Mouse (Mus musculus) neural tube, embryonic 13.5 days (tissue): ENCODE measurements at regions not wholly inside any gene's neighbourhood (a gene's known extent, or its start where the extent isn't known, plus 50 kb on each side); places are given as distances from the start of the nearest gene placed in this dataset.
A peak's percentile ranks its signal among the peaks of the same experiment; 100 is the strongest.
"Not testable (repeated sequence)": the region's sequence is repeated elsewhere in the genome, so short reads cannot be mapped to it uniquely, and the experiment has no call there.

Experiments
- ATAC-seq: fragments of 200-750 bp; cut with Nextera tagmentation; 2 replicates; pipeline ENCODE4 v1.8.0; 2017; ENCODE audit warnings: low read depth, mild to moderate bottlenecking, moderate TSS enrichment, moderate library complexity
- H3K27ac ChIP-seq: fragments of 300-500 bp; sonication (generic); replicated peaks from 2 replicates; pipeline ENCODE4 v1.5.1; 2015; ENCODE audit warnings: moderate library complexity, mild to moderate bottlenecking, inconsistent platforms
- H3K27me3 ChIP-seq: fragments of 300-500 bp; sonication (generic); 2 replicates; pipeline ENCODE4 v1.6.1; 2015; ENCODE audit warnings: mild to moderate bottlenecking, inconsistent platforms
- H3K36me3 ChIP-seq: fragments of 300-500 bp; sonication (generic); 2 replicates; pipeline ENCODE4 v1.6.1; 2015; ENCODE audit warnings: mild to moderate bottlenecking, inconsistent platforms
- H3K4me1 ChIP-seq: fragments of 300-500 bp; sonication (generic); replicated peaks from 2 replicates; pipeline ENCODE4 v1.6.1; 2015; ENCODE audit warnings: inconsistent platforms
- H3K4me2 ChIP-seq: fragments of 300-500 bp; sonication (generic); 2 replicates; pipeline ENCODE4 v1.6.1; 2015; ENCODE audit warnings: inconsistent platforms, mild to moderate bottlenecking, moderate library complexity
- H3K4me3 ChIP-seq: fragments of 300-500 bp; sonication (generic); 2 replicates; pipeline ENCODE4 v1.5.1; 2015; ENCODE audit warnings: mild to moderate bottlenecking, inconsistent platforms
- H3K9ac ChIP-seq: fragments of 300-500 bp; sonication (generic); 2 replicates; pipeline ENCODE4 v1.6.1; 2015; ENCODE audit warnings: moderate library complexity, mild to moderate bottlenecking, inconsistent platforms
- H3K9me3 ChIP-seq: fragments of 300-500 bp; sonication (generic); 2 replicates; pipeline ENCODE4 v1.6.1; 2016; ENCODE audit warnings: inconsistent platforms
- WGBS: fragments of 180-500 bp; shearing (Covaris S2); methylation state at CpG from one replicate; pipeline ENCODE4 v1.1.7; 2015; 5-methylcytosine and 5-hydroxymethylcytosine counted together

DNA sequence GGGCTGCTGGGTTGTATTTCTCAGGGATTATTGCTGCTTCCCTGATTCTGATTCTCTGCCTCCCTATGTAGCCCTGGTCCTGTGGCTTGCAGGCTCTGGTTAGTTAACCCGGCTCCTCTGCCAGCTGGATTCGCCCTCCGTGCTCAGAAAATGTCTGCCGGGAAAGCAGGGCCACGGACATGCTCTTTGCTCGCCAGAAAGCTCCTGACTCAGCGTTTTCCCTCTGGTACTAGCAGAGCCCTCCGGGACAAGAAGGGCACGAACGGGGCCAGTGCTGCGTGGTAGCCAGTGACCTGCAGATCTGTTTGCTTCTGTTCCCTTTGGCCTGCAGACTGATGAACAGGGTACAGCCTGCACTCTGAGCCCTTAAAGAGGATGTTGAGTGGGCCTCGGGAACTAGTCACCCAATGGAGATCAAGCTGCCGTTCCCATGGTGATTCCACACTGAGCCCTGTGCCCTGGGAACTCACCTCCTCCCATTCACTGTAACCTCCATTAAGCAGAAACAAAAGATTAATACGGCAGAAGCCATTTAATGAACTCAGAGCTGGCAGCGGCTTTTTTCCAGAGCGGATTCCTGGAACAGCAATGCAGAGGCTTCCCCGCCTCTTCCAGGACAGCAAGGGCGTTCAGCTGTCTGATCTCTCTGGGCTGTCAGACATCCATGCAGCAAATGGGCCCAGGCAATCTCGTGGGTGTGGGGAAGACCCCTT lies 159.9 kb upstream of the Myt1l start:
- peaks cover 28% of the 10 kb centered on the region for H3K4me1 ChIP-seq
- peak overlapping the region; percentile 63 for H3K9ac ChIP-seq
- peak overlapping the region; percentile 54 for H3K4me2 ChIP-seq
- H3K36me3 ChIP-seq: no peaks in the 10 kb centered on the region
- H3K27me3 ChIP-seq: no peaks in the 10 kb centered on the region; the same call in 1 of the 2 replicates
- 3% methylated on average over 19 of the region's 19 CpGs for WGBS
- H3K9me3 ChIP-seq: no peaks in the 10 kb centered on the region
- ATAC-seq: peak; percentile 86
- peak overlapping the region; percentile 96 for H3K27ac ChIP-seq
- H3K4me3 ChIP-seq: peak overlapping the region; percentile 23

DNA sequence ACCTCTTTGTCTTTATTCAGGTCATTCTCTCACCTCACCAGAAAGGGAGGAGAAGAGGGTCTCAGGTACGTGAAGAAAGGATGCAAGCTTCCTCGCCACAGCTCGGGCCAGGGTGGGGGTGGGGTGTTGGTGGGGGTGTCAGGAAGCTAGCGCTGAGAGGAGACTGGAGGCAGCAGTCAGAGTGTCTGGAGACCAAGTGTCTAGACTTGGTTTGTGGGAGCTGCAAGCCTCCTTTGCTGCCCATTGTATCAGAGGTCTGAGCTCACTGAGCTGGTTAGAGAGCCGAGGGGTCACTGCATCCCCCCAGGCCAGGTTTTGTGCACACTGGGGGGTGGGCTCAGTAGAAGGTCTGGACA lies 159.4 kb upstream of the Myt1l start:
- no peaks in the 10 kb centered on the region for H3K36me3 ChIP-seq
- H3K4me1 ChIP-seq: peaks cover 28% of the 10 kb centered on the region
- 15% methylated on average over 5 of the region's 5 CpGs for WGBS
- H3K9ac ChIP-seq: peak overlapping the region; percentile 63
- peak overlapping the region; percentile 96 for H3K27ac ChIP-seq
- no peaks in the 10 kb centered on the region; the same call in 1 of the 2 replicates for H3K27me3 ChIP-seq
- H3K4me3 ChIP-seq: peak overlapping the region; percentile 23
- H3K4me2 ChIP-seq: peak overlapping the region; percentile 54
- ATAC-seq: peak; percentile 54
- no peaks in the 10 kb centered on the region for H3K9me3 ChIP-seq

DNA sequence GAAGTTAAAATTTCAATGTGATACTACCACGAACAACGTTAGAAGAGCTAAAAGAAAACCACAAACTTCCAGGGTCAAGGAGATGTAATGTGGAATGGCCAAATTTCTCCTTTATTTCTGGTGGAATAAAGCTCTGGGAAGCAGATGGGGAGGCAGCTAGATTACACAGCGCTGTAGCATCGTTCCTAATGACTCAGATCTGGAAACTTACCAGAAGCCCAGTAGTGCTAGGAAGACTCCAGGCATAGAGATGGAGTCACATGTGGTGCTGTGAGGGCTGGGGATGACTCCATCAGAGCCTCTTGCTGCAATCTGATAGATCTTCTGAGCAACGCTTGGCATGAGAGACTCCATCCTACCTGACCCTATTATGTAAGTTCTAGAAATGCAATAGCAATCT lies 136.4 kb upstream of the Myt1l start:
- Histone ChIP-seq H3K9me3 (no peaks in the 10 kb centered on the region), H3K4me3 (no peak overlapping the region), H3K4me1 (peaks cover 7% of the 10 kb centered on the region; the same call in 1 of the 2 replicates), H3K36me3 (no peaks in the 10 kb centered on the region), H3K27me3 (no peaks in the 10 kb centered on the region), H3K27ac (no peak overlapping the region), H3K4me2 (no peak overlapping the region), H3K9ac (no peak overlapping the region)
- whole genome bisulfite sequencing: 91% methylated on average over 5 of the region's 5 CpGs
- no peak for ATAC-seq

DNA sequence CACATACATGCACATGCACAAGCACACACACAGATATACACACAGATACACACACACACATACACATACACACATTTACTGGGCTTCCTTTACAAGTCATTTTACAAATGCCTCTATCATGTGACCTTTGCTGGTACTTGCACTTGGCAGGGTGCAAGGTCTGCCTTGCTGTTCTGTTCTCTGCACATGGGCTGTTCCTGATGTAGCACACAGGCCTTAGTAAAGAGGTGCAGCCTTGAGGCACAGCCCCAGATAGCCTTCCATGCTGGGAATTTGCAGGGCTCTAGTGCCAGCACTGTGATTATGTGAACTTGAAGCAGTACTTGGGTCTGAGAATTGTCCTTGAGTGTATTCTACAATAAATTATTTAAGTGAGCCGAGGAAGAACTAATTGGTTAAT lies 133.9 kb upstream of the Myt1l start:
- peaks cover 7% of the 10 kb centered on the region; the same call in 1 of the 2 replicates for H3K4me1 ChIP-seq
- no peak overlapping the region for H3K4me3 ChIP-seq
- H3K9me3 ChIP-seq: no peaks in the 10 kb centered on the region
- H3K27me3 ChIP-seq: no peaks in the 10 kb centered on the region
- no peak overlapping the region for H3K4me2 ChIP-seq
- H3K9ac ChIP-seq: no peak overlapping the region
- H3K36me3 ChIP-seq: no peaks in the 10 kb centered on the region
- ATAC-seq: no peak
- WGBS: 70% methylated on average over 1 of the region's 1 CpGs
- no peak overlapping the region for H3K27ac ChIP-seq

DNA sequence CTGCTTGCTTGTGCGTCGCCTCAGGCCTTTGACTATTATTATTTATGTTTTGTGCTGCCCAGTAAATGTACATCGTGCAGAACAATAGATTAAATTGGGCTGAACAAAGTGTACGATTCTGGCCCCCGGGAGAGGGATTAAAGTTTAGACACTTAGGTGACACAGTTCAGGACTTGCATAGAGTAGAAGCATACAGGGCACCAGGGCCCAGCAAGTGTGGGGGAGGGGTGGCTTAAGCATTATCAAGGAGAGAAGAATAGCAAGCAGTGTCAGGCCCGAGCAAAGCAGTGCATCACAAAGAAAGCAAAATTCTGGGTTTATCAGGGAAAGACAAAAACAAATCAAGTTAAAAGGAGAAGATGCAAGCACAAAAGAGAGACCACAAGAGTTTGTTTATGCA lies 133.3 kb upstream of the Myt1l start:
- Histone ChIP-seq H3K27me3 (no peaks in the 10 kb centered on the region), H3K9ac (no peak overlapping the region), H3K4me1 (peaks cover 7% of the 10 kb centered on the region; the same call in 1 of the 2 replicates), H3K36me3 (no peaks in the 10 kb centered on the region), H3K4me3 (no peak overlapping the region), H3K27ac (no peak overlapping the region), H3K9me3 (no peaks in the 10 kb centered on the region), H3K4me2 (no peak overlapping the region)
- no peak for ATAC-seq
- WGBS: 23% methylated on average over 6 of the region's 6 CpGs

DNA sequence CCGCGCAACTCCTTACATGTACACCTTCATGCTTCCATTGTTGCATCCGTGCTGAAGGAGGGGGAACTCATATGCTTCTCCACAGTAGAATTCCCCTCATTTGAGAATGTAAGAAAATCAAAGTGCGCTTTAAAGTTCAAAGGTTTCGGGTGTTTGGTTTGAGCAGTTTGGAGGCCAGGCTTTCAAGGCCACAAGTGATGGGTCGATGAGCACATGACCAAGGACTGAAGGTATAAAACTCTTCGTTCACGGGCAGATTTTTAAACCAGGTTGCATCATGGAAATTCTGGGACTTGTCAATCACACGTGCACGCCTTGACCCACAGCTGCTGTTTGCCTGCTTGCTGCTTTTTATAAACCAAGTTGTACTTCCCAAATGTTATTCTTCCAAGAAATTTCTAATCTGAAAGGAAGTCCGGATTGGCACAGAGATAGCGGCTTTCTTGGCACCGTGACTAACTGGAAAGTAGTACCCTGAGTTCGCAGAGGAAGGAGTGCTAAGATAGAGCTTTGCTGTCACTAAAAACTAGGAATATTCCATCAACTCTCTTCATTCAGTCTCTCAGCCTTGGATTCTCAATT lies 132.7 kb upstream of the Myt1l start:
- H3K36me3 ChIP-seq: no peaks in the 10 kb centered on the region
- no peak overlapping the region for H3K9ac ChIP-seq
- no peak overlapping the region for H3K4me3 ChIP-seq
- H3K27ac ChIP-seq: no peak overlapping the region
- no peak for ATAC-seq
- no peaks in the 10 kb centered on the region for H3K27me3 ChIP-seq
- H3K9me3 ChIP-seq: no peaks in the 10 kb centered on the region
- H3K4me1 ChIP-seq: peaks cover 7% of the 10 kb centered on the region; the same call in 1 of the 2 replicates
- no peak overlapping the region for H3K4me2 ChIP-seq
- WGBS: 91% methylated on average over 14 of the region's 14 CpGs

DNA sequence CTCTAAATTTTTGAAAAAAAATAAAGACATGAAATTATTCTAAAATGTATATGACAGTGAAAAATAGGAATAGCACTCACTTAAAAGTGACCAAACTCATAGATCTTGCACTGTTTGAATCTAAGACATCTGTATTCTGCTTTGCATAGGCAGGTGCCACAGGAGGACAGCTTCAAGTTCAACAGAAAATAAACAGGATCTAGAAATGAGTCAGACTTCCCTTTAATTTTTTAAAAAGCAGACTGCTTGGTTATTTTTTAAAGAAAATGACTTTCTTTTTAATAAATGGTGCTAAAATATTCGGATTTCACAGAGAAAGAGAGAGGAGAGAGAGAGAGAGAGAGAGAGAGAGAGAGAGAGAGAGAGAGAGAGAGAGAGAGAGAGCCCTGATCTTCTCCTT lies 123.8 kb upstream of the Myt1l start:
- H3K36me3 ChIP-seq: no peaks in the 10 kb centered on the region
- H3K4me1 ChIP-seq: no peaks in the 10 kb centered on the region
- H3K4me3 ChIP-seq: no peak overlapping the region
- H3K4me2 ChIP-seq: no peak overlapping the region
- ATAC-seq: no peak
- no peaks in the 10 kb centered on the region for H3K27me3 ChIP-seq
- 32% methylated on average over 1 of the region's 1 CpGs for WGBS
- H3K27ac ChIP-seq: no peak overlapping the region
- H3K9ac ChIP-seq: no peak overlapping the region
- no peaks in the 10 kb centered on the region for H3K9me3 ChIP-seq

DNA sequence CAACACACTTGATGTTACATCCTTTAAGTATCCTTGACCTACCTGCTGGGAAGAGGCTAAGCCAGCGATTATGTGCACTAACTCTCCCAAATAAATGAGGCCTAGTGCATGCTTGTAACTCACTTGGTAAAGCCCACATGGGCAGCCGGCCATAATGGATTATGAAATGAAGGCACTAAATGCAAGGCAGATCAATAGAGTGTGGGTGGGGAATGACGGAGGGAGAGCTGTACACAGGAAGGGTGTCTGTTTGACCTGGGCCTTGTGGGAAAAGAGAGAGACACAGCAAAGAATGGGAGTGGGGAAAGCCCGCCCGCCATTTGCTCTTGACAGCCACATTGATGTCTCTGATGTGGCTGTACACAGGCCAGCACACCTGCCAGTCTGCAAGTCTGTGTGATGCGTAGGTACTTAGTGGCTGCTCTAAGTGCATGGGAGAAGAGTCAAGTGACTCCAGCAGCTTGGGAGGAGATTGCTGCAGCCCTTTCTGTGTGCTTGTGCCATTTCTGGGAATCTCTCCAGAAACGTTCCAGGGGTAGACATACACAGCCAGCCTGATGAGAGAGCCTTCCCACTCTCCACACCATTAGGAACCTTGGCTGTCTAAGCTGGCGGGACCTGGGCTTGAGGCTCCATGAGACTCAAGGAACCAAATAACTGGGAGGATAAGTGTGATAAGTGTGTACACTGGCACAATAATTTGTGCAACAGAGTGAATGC lies 118.7 kb upstream of the Myt1l start:
- H3K9ac ChIP-seq: no peak overlapping the region
- WGBS: 86% methylated on average over 8 of the region's 8 CpGs
- H3K4me2 ChIP-seq: no peak overlapping the region
- no peaks in the 10 kb centered on the region for H3K9me3 ChIP-seq
- ATAC-seq: no peak
- no peak overlapping the region for H3K4me3 ChIP-seq
- no peaks in the 10 kb centered on the region for H3K4me1 ChIP-seq
- no peaks in the 10 kb centered on the region for H3K36me3 ChIP-seq
- no peaks in the 10 kb centered on the region for H3K27me3 ChIP-seq
- peak overlapping the region; percentile 62; the same call in 1 of the 2 replicates for H3K27ac ChIP-seq

DNA sequence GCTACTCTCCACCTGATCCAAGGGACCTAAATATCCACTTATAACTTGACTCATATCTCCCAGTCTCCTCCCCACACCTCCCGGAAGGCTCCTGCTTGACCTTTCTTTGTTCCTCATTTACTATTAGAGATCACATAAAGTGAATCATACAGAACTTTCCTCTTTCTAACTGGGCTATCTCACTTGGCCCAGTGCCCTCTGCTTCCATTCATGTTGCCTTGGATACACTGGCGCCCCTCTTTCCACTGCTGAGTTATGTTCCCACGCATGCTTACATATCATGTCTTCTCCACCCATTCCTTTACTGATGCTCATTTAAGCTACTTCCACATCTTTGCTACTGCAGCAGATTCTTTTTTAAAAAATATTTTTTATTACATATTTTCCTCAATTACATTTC lies 94.2 kb upstream of the Myt1l start:
- whole genome bisulfite sequencing: 83% methylated on average over 3 of the region's 3 CpGs
- no peaks in the 10 kb centered on the region for H3K36me3 ChIP-seq
- no peak overlapping the region for H3K9ac ChIP-seq
- H3K9me3 ChIP-seq: no peaks in the 10 kb centered on the region
- H3K27me3 ChIP-seq: no peaks in the 10 kb centered on the region
- no peak overlapping the region for H3K4me2 ChIP-seq
- no peak overlapping the region for H3K27ac ChIP-seq
- no peaks in the 10 kb centered on the region for H3K4me1 ChIP-seq
- H3K4me3 ChIP-seq: no peak overlapping the region
- no peak for ATAC-seq

DNA sequence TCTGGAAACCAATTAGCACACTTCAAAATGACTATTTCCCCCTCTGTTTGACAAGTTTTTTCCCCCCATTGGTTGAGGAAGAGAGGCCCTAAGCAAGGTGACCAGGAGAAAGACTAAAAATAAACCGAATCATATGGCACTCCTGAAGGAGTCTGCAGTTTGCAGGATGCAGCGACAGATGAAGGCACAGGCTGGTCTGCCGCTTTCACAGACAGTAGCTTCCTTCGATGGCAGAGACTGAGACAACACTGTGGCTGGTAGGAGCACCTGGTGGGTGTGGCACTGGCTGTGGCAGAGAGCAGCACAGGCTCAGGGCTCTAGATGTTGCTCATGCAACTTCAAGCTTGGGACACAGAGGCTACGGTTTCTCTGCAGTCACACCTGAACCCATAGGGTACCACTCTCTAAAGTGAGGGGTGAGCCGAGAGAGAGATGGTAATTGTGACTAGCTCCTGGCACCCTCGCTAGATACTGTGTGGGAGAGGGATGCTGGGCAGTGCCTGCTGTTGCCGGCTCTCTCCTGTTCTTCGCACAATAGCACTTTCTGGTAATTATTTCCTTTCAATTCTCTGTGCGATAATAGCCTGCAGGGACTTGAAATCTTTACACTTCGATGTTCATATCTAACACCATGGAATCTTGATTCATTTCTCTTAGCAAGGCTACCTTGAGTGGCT lies 88.7 kb upstream of the Myt1l start:
- 71% methylated on average over 11 of the region's 11 CpGs for WGBS
- H3K9ac ChIP-seq: no peak overlapping the region

DNA sequence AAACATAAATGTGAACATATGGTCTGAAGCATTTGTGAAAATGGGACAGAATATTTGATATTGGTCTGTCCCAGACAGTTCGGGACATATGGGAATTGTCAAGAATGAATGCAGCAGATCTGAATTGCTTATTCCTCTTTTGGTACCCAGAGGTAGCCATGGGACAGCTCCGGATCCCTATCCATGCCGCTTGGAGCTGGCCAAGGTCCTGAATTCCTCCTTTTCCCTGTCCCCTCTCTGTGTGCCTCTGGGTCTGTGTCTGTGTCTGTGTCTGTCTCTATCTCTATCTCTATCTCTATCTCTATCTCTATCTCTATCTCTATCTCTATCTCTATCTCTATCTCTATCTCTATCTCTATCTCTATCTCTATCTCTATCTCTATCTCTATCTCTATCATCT lies 63.0 kb upstream of the Myt1l start:
- WGBS: 32% methylated on average over 3 of the region's 3 CpGs
- not testable (repeated sequence) for ATAC-seq, H3K36me3 ChIP-seq

More for the DNA sequence above, 88.7 kb upstream of the Myt1l start:
- ATAC-seq: no peak
- H3K9me3 ChIP-seq: no peaks in the 10 kb centered on the region
- no peak overlapping the region for H3K4me2 ChIP-seq
- no peaks in the 10 kb centered on the region for H3K27me3 ChIP-seq
- no peak overlapping the region for H3K27ac ChIP-seq
- no peak overlapping the region for H3K4me3 ChIP-seq
- no peaks in the 10 kb centered on the region for H3K4me1 ChIP-seq
- no peaks in the 10 kb centered on the region for H3K36me3 ChIP-seq

More for the DNA sequence above, 63.0 kb upstream of the Myt1l start:
- not testable (repeated sequence) for H3K9ac ChIP-seq, H3K9me3 ChIP-seq, H3K4me3 ChIP-seq, H3K4me1 ChIP-seq, H3K4me2 ChIP-seq, H3K27me3 ChIP-seq, H3K27ac ChIP-seq
